Mouse (Mus musculus) E14TG2a.4 (cell line): Measurements from ENCODE around the gene Pdcd6ip.
A peak's percentile ranks its signal among the peaks of the same experiment; 100 is the strongest.
"Not testable (repeated sequence)": the region's sequence is repeated elsewhere in the genome, so short reads cannot be mapped to it uniquely, and the experiment has no call there.

Experiments used
- H3K27me3 ChIP-seq: 2 replicates; pipeline ENCODE4 v1.6.1; 2014; ENCODE audit warnings: low read length, control low read depth; ENCODE audit not compliant: insufficient read depth
- H3K36me3 ChIP-seq: 2 replicates; pipeline ENCODE4 v1.6.1; 2014; ENCODE audit warnings: low read length, control low read depth; ENCODE audit not compliant: insufficient read depth
- H3K4me1 ChIP-seq: replicated peaks from 2 replicates; pipeline ENCODE4 v1.6.1; 2014; ENCODE audit warnings: low read depth, low read length, control low read depth
- H3K4me3 ChIP-seq: replicated peaks from 2 replicates; pipeline ENCODE4 v1.5.1; 2014; ENCODE audit warnings: mild to moderate bottlenecking, low read length
- H3K9me3 ChIP-seq: 2 replicates; pipeline ENCODE4 v1.6.1; 2014; ENCODE audit warnings: low read length, control low read depth
- CTCF ChIP-seq: conservative IDR thresholded peaks from 2 replicates; pipeline ENCODE4 v1.5.1; 2014; ENCODE audit warnings: low read length
- NANOG ChIP-seq: IDR thresholded peaks from 2 replicates; pipeline ENCODE4 v1.6.1; 2014; ENCODE audit warnings: borderline replicate concordance, low read length, mixed read lengths
- POU5F1 ChIP-seq: IDR thresholded peaks from 2 replicates; pipeline ENCODE4 v1.6.1; 2014; ENCODE audit warnings: low read length, borderline replicate concordance

Pdcd6ip gene

GRCm38 (mm10) chr9:113670105-113670856, 37.8 kb downstream of the Pdcd6ip start:
- 0 out of 2 replicates have a peak, but pooled peaks cover 3% of the 10 kb centered on the region for H3K9me3 ChIP-seq
- H3K27me3 ChIP-seq: no peaks in the 10 kb centered on the region
- no peak for TF ChIP-seq CTCF
- no peak; the same call in 1 of the 2 replicates for TF ChIP-seq NANOG
- TF ChIP-seq POU5F1: peak; percentile 29; the same call in 1 of the 2 replicates
- peaks cover 28% of the 10 kb centered on the region for H3K4me1 ChIP-seq
- peaks cover 83% of the 10 kb centered on the region for H3K36me3 ChIP-seq
- H3K4me3 ChIP-seq: no peak overlapping the region

GRCm38 (mm10) chr9:113663476-113663875, 44.6 kb downstream of the Pdcd6ip start:
- H3K27me3 ChIP-seq: no peaks in the 10 kb centered on the region
- H3K4me1 ChIP-seq: peaks cover 8% of the 10 kb centered on the region
- 0 out of 2 replicates have a peak, but pooled peaks cover 2% of the 10 kb centered on the region for H3K9me3 ChIP-seq
- no peak overlapping the region for H3K4me3 ChIP-seq
- peaks cover 90% of the 10 kb centered on the region for H3K36me3 ChIP-seq
- TF ChIP-seq NANOG (no peak), CTCF (no peak), POU5F1 (no peak)

- TF ChIP-seq CTCF: no peak
- TF ChIP-seq POU5F1: no peak
- no peak for TF ChIP-seq NANOG
- Histone ChIP-seq H3K27me3 (no peaks in the 10 kb centered on the region), H3K4me1 (peaks cover 1% of the 10 kb centered on the region), H3K4me3 (no peak overlapping the region), H3K9me3 (peaks cover 13% of the 10 kb centered on the region; the same call in 1 of the 2 replicates), H3K36me3 (peaks cover 75% of the 10 kb centered on the region)
Observed at GRCm38 (mm10) chr9:113657837-113658236, 50.2 kb downstream of the Pdcd6ip start.

DNA sequence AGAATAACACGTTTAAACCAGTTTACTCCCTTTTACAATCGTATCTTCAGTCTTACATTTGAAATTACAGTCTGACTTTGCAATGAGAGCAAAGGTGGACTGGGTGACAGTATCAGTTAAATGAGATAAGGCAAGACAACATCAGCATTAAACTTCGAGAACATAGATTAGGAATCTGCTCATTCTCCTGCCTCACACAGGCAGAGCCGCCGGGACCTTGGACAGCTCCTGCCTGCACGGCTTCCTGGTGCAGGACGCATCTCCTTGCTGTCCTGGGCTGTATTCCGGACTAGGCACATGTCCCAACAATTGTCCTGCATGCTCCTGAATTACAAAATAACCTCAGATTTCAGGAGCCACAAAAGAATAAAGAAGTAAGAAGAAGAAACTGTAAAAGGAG, 54.5 kb downstream of the Pdcd6ip start:
- no peak overlapping the region for H3K4me3 ChIP-seq
- H3K9me3 ChIP-seq: peaks cover 13% of the 10 kb centered on the region; the same call in 1 of the 2 replicates
- peaks cover 10% of the 10 kb centered on the region for H3K4me1 ChIP-seq
- H3K27me3 ChIP-seq: no peaks in the 10 kb centered on the region
- TF ChIP-seq NANOG (no peak), CTCF (no peak), POU5F1 (no peak)
- peaks cover 34% of the 10 kb centered on the region for H3K36me3 ChIP-seq

- H3K27me3 ChIP-seq: no peaks in the 10 kb centered on the region
- peaks cover 13% of the 10 kb centered on the region for H3K36me3 ChIP-seq
- no peak for TF ChIP-seq POU5F1
- H3K4me1 ChIP-seq: peaks cover 13% of the 10 kb centered on the region
- H3K9me3 ChIP-seq: 0 out of 2 replicates have a peak, but pooled peaks cover under 1% of the 10 kb centered on the region
- no peak overlapping the region for H3K4me3 ChIP-seq
Observed at GRCm38 (mm10) chr9:113650787-113651186, 57.3 kb downstream of the Pdcd6ip start.

DNA sequence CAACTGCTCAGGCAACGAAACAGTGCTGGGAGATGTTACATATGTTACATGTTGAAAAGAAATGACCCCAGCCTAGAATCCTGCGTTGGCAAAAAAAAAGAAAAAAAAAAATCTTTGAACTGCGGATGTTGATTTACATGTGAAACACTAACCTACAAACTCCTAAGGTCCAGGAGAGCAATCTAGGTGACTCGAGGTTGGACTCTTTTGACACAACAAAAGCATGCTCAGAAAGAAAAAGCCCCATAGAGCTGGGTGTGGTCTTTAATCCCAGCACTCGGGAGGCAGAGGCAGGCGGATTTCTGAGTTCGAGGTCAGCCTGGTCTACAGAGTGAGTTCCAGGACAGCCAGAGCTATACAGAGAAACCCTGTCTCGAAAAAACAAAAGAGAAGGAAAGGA, 58.8 kb downstream of the Pdcd6ip start:
- H3K4me1 ChIP-seq: peaks cover 15% of the 10 kb centered on the region
- not testable (repeated sequence) for H3K9me3 ChIP-seq

GRCm38 (mm10) chr9:113645837-113646169, 62.3 kb downstream of the Pdcd6ip start:
- TF ChIP-seq CTCF (no peak), NANOG (no peak), POU5F1 (no peak)
- Histone ChIP-seq H3K27me3 (peaks cover 12% of the 10 kb centered on the region), H3K4me1 (peaks cover 25% of the 10 kb centered on the region), H3K4me3 (no peak overlapping the region), H3K9me3 (no peaks in the 10 kb centered on the region), H3K36me3 (no peaks in the 10 kb centered on the region)

More for the DNA sequence above, 58.8 kb downstream of the Pdcd6ip start:
- not testable (repeated sequence) for H3K27me3 ChIP-seq, H3K36me3 ChIP-seq, H3K4me3 ChIP-seq

GRCm38 (mm10) chr9:113645153-113645836, 62.8 kb downstream of the Pdcd6ip start:
- TF ChIP-seq POU5F1: no peak
- peak; percentile 85 for TF ChIP-seq CTCF
- Histone ChIP-seq H3K4me1 (peaks cover 27% of the 10 kb centered on the region), H3K9me3 (no peaks in the 10 kb centered on the region), H3K36me3 (no peaks in the 10 kb centered on the region), H3K27me3 (peaks cover 12% of the 10 kb centered on the region), H3K4me3 (no peak overlapping the region)

DNA sequence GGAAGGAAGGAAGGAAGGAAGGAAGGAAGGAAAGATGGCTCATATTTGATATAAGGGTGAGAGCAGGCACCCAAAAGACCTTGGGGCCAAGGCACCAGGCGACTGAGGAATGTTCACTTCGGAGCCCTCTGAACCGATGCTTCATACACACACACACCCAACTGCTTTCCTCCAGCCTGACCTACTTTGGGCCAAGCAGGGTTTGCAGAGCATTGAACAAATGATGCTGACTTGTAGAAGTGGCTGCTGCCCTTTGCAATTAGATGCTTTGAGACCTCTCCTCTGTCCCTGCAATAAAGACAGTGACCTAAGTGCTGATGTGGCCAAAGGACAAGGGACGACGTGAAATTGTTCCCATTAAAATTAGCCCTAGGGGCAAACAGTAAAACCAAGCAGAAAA, 63.4 kb downstream of the Pdcd6ip start:
- peaks cover 27% of the 10 kb centered on the region for H3K4me1 ChIP-seq
- H3K4me3 ChIP-seq: no peak overlapping the region
- H3K9me3 ChIP-seq: no peaks in the 10 kb centered on the region
- H3K36me3 ChIP-seq: no peaks in the 10 kb centered on the region
- peaks cover 12% of the 10 kb centered on the region for H3K27me3 ChIP-seq
- TF ChIP-seq POU5F1 (no peak), CTCF (no peak; the same call in 1 of the 2 replicates)
